Mouse (Mus musculus) ES-E14 (cell line): ENCODE data around the gene Chid1.

Source experiments
- CHD2 ChIP-seq: IDR thresholded peaks from 2 replicates; pipeline ENCODE4 v1.6.1; 2014; ENCODE audit warnings: mild to moderate bottlenecking, low read depth, low read length, inconsistent platforms
- HCFC1 ChIP-seq: IDR thresholded peaks from 2 replicates; pipeline ENCODE4 v1.6.1; 2012; ENCODE audit warnings: low read length, inconsistent platforms, borderline replicate concordance; ENCODE audit not compliant: insufficient read depth
- MAFK ChIP-seq: IDR thresholded peaks from 2 replicates; pipeline ENCODE4 v1.6.1; 2014; ENCODE audit warnings: mild to moderate bottlenecking, low read depth, low read length, inconsistent platforms; ENCODE audit not compliant: insufficient read depth
- ZC3H11A ChIP-seq: IDR thresholded peaks from 2 replicates; pipeline ENCODE4 v1.6.1; 2012; ENCODE audit warnings: low read depth, mild to moderate bottlenecking, inconsistent platforms, low read length, borderline replicate concordance
- ZNF384 ChIP-seq: IDR thresholded peaks from 2 replicates; pipeline ENCODE4 v1.6.1; 2012; ENCODE audit warnings: low read depth, low read length, inconsistent platforms

- TF ChIP-seq HCFC1 (no peak), ZC3H11A (no peak), ZNF384 (no peak), CHD2 (no peak), MAFK (no peak)
Observed at GRCm38 (mm10) chr7:141457236-141457635, 82.4 kb downstream of the Chid1 start.
